Mouse (Mus musculus) embryonic fibroblast, embryonic 13.5 days (primary cell): ENCODE data around the gene Chaf1a.

Source experiments
- CTCF ChIP-seq: IDR thresholded peaks from 2 replicates; pipeline ENCODE4 v1.5.1; 2011; ENCODE audit warnings: mild to moderate bottlenecking, control low read depth, low read length, moderate library complexity, borderline replicate concordance; ENCODE audit not compliant: insufficient read depth
- POLR2A ChIP-seq: IDR thresholded peaks from 2 replicates; pipeline ENCODE4 v1.6.1; 2011; ENCODE audit warnings: low read depth, mild to moderate bottlenecking, control low read depth, low read length, moderate library complexity

GRCm38 (mm10) chr17:56017848-56018247 is 22.4 kb upstream of the Chaf1a start:
- TF ChIP-seq CTCF (no peak), POLR2A (no peak)
